Mouse (Mus musculus) olfactory bulb, adult 2 months (tissue): ENCODE results near the gene Gm21981.

Source experiments
- CTCF ChIP-seq: fragments of 200-500 bp; IDR thresholded peaks from 2 replicates; pipeline ENCODE4 v1.5.1; 2012; ENCODE audit warnings: low read depth, mild to moderate bottlenecking, low read length, moderate library complexity; ENCODE audit not compliant: insufficient read depth
- POLR2A ChIP-seq: fragments of 200-500 bp; IDR thresholded peaks from 2 replicates; pipeline ENCODE4 v1.6.1; 2012; ENCODE audit warnings: mild to moderate bottlenecking, low read depth, low read length, moderate library complexity; ENCODE audit not compliant: insufficient read depth

DNA sequence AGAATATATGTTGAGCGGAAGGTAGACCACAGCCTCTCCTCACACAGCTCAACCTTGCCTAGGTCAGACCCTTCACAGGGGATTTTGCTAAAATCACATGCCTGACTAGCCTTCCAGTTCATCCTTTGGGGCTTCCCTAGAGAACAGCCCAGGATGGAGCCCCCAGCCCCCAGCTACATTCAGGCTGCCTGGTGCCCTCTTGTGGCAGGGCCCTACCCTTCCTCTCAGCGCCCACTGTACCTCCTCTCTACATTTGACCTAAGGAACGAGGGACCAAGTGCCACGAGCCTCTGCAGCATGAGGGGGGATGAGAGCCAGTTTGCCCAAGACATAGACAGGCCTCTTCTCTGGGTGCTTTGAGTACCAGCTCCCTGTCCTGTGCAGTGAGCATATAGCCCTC is 10.4 kb upstream of the Gm21981 start:
- TF ChIP-seq CTCF (no peak), POLR2A (no peak)
